Comparison of ENCODE assay signal across 12 mouse cellular contexts in genomic region chr6:33174616-33175015, GRCm38 (mm10).
DNase-seq lines count a peak whose midpoint lies in the region; ATAC-seq and TF ChIP-seq lines count a peak whose summit lies in the region.
"Had no signal": no experiment of that assay in that cellular context is flagged by ENCODE, and none has a peak within 500 bp of the region (broad histone marks: within the 10 kb centered on the region; RNA-seq: fewer than 3 reads in every experiment).

No protein-coding gene starts in this region.

- ATAC-seq in CD4-positive, CD25-positive, alpha-beta regulatory T cell, adult 4 months, result no peak
- no peak for ATAC-seq in Patski
- no peak for ATAC-seq in stomach, postnatal 0 days (ENCODE audit: low FRiP score, low TSS enrichment)
- ATAC-seq in megakaryocyte progenitor cell, adult 5-6 weeks (replicated peaks; ENCODE audit: poor library complexity), result no peak
- ATAC-seq: forebrain, embryonic 16.5 days had no signal

- no peaks in the 10 kb centered on the region for H3K4me1 ChIP-seq in stomach, postnatal 0 days (replicated peaks; ENCODE audit: control insufficient read depth, insufficient read depth)

- 57% methylated on average over 6 of the region's 6 CpGs for WGBS in stomach, postnatal 0 days

- no peaks in the 10 kb centered on the region for H3K36me3 ChIP-seq in stomach, postnatal 0 days (ENCODE audit: control insufficient read depth, insufficient read depth, low read length)
- H3K36me3 ChIP-seq: neural tube, embryonic 13.5 days had no signal

- no peak overlapping the region for H3K27ac ChIP-seq in left cerebral cortex, adult 2 months
- no peak overlapping the region for H3K27ac ChIP-seq in stomach, postnatal 0 days (replicated peaks)

- no peak overlapping the region for H3K9ac ChIP-seq in stomach, postnatal 0 days (ENCODE audit: low read length)
- H3K9ac ChIP-seq: neural tube, embryonic 13.5 days had no signal

- CTCF ChIA-PET in Patski (lab: Charles Lee), result no interaction called here

- no peaks in the 10 kb centered on the region for H3K9me3 ChIP-seq in stomach, postnatal 0 days (ENCODE audit: control insufficient read depth, low read length)
- H3K9me3 ChIP-seq: neural tube, embryonic 13.5 days had no signal

- in situ Hi-C loops in Patski (cut with MboI; ENCODE audit: low pct_unique_long_range_greater_than_20kb), result no loop called here

- H3K4me3 ChIP-seq in left cerebral cortex, adult 2 months, result no peak overlapping the region
- no peak overlapping the region for H3K4me3 ChIP-seq in stomach, postnatal 0 days (ENCODE audit: low read depth, low read length)
- H3K4me3 ChIP-seq: neural tube, embryonic 13.5 days had no signal

- peaks cover 12% of the 10 kb centered on the region for H3K27me3 ChIP-seq in Patski
- H3K27me3 ChIP-seq in stomach, postnatal 0 days (ENCODE audit: control insufficient read depth, insufficient read depth, low read length), result no peaks in the 10 kb centered on the region
- H3K27me3 ChIP-seq: neural tube, embryonic 13.5 days had no signal

- no peak overlapping the region for H3K4me2 ChIP-seq in stomach, postnatal 0 days (replicated peaks; ENCODE audit: low read depth)
- H3K4me2 ChIP-seq: neural tube, embryonic 13.5 days had no signal

- POLR2A ChIA-PET in Patski (lab: Charles Lee), result no interaction called here

- no peak for TF ChIP-seq EP300 in stomach, postnatal 0 days (optimal IDR thresholded peaks at IDR 0.05)

- intact Hi-C loops in left cerebral cortex, adult 2 months (cut with DNase I), result no loop called here
- intact Hi-C loops in left cerebral cortex, postnatal 25 days (cut with DNase I), result no loop called here

- peak; percentile 22 for DNase-seq in CD4-positive, CD25-positive, alpha-beta regulatory T cell, adult 2 months (ENCODE audit: low read depth, low spot score)
- DNase-seq in left cerebral cortex, adult 2 months (ENCODE audit: extremely low spot score in 1 of 2, low spot score in 2 of 2), result no peak
- no peak for DNase-seq in left cerebral cortex, postnatal 25 days (ENCODE audit: low spot score in 2 of 2)
- DNase-seq in Patski (ENCODE audit: low read depth, low spot score), result no peak
- no peak for DNase-seq in stomach, postnatal 0 days (ENCODE audit: low spot score)
- DNase-seq in left cerebral cortex, adult 8-10 months (ENCODE audit: low spot score in 2 of 2), result no peak
- DNase-seq: adrenal gland, postnatal 14 days; left cerebral cortex, postnatal 4 days had no signal

- TF ChIP-seq CTCF in left cerebral cortex, adult 2 months (IDR thresholded peaks at IDR 0.05), result peak; percentile 17
- peak; percentile 49 for TF ChIP-seq CTCF in Patski (IDR thresholded peaks at IDR 0.05)
- peak; percentile 48 for TF ChIP-seq CTCF in stomach, postnatal 0 days (IDR thresholded peaks at IDR 0.05; ENCODE audit: low read depth)
